Mouse (Mus musculus): ENCODE data around the gene Gzf1. TPM values are rescaled to one million over a fixed set of nuclear protein-coding genes. Genes with fewer than 3 reads are reported as not detected.
A peak's percentile ranks its signal among the peaks of the same experiment; 100 is the strongest.

Gzf1 gene
- total RNA-seq, 1 experiment: 15.6 TPM

GRCm38 (mm10) chr2:148672199-148673096 lies 8.4 kb upstream of the Gzf1 start, which contains the start of gene Nxt1:
TSS of gene Nxt1 (plus strand) at chr2:148672601.
- Histone ChIP-seq H3K9ac (ENCODE audit: insufficient read depth, low read depth, low read length, poor library complexity, severe bottlenecking) (peak within 1 kb of the TSS; percentile 96), H3K9me3 (ENCODE audit: control insufficient read depth, insufficient read depth, low read depth, low read length) (no peaks in the 10 kb centered on the region), H3K27ac (ENCODE audit: insufficient read depth, low read depth, low read length, poor library complexity, severe bottlenecking) (peak within 1 kb of the TSS; percentile 55), H3K4me3 (ENCODE audit: insufficient read depth in 1 of 2, low read depth in 1 of 2, low read length in 2 of 2, poor library complexity in 1 of 2, severe bottlenecking in 1 of 2) (peak within 1 kb of the TSS; percentile 91 to 100), H3K36me3 (ENCODE audit: control insufficient read depth, insufficient read depth, low read length, poor library complexity, severe bottlenecking) (peaks cover 10% of the 10 kb centered on the region), H3K4me1 (ENCODE audit: control insufficient read depth in 2 of 2, insufficient read depth in 2 of 2, low read length in 2 of 2, poor library complexity in 1 of 2) (peaks cover 2 to 6% of the 10 kb centered on the region in 2 experiments; a peak in 1 of 4 replicates)
- TF ChIP-seq MAFK (IDR thresholded peaks at IDR 0.05; ENCODE audit: insufficient read depth, low read depth, low read length) (no peak), CHD2 (IDR thresholded peaks at IDR 0.05; ENCODE audit: low read depth, low read length) (peak; percentile 81), HCFC1 (IDR thresholded peaks at IDR 0.05; ENCODE audit: borderline replicate concordance, insufficient read depth, low read length) (peak; percentile 88)
- DNase-seq (ENCODE audit: low read depth, low spot score): peak; percentile 91
- in situ Hi-C loops (cut with MboI; ENCODE audit: low sequenced_read_pairs in 2 of 2, unreplicated experiment in 2 of 2): no loop called here

- TF ChIP-seq MAFK (IDR thresholded peaks at IDR 0.05; ENCODE audit: insufficient read depth, low read depth, low read length) (no peak), HCFC1 (IDR thresholded peaks at IDR 0.05; ENCODE audit: borderline replicate concordance, insufficient read depth, low read length) (peak; percentile 66; the same call in 1 of the 2 replicates), ZNF384 (IDR thresholded peaks at IDR 0.05; ENCODE audit: low read depth, low read length) (no peak), ZC3H11A (IDR thresholded peaks at IDR 0.05; ENCODE audit: borderline replicate concordance, low read depth, low read length) (no peak), CHD2 (IDR thresholded peaks at IDR 0.05; ENCODE audit: low read depth, low read length) (peak; percentile 38; the same call in 1 of the 2 replicates)
- DNase-seq (ENCODE audit: low read depth, low spot score): peak; percentile 82
- peak overlapping the region; percentile 92 for H3K9ac ChIP-seq (ENCODE audit: insufficient read depth, low read depth, low read length, poor library complexity, severe bottlenecking)
- peak overlapping the region; percentile 91 for H3K27ac ChIP-seq (ENCODE audit: insufficient read depth, low read depth, low read length, poor library complexity, severe bottlenecking)
- H3K4me3 ChIP-seq (ENCODE audit: insufficient read depth in 1 of 2, low read depth in 1 of 2, low read length in 2 of 2, poor library complexity in 1 of 2, severe bottlenecking in 1 of 2): peak overlapping the region; percentile 63 to 86
- peaks cover 10% of the 10 kb centered on the region for H3K36me3 ChIP-seq (ENCODE audit: control insufficient read depth, insufficient read depth, low read length, poor library complexity, severe bottlenecking)
- in situ Hi-C loops (cut with MboI; ENCODE audit: low sequenced_read_pairs in 2 of 2, unreplicated experiment in 2 of 2): no loop called here
- no peaks in the 10 kb centered on the region for H3K9me3 ChIP-seq (ENCODE audit: control insufficient read depth, insufficient read depth, low read depth, low read length)
- H3K4me1 ChIP-seq (ENCODE audit: control insufficient read depth in 2 of 2, insufficient read depth in 2 of 2, low read length in 2 of 2, poor library complexity in 1 of 2): peaks cover 6 to 11% of the 10 kb centered on the region in 2 experiments; a peak in 3 of 4 replicates
Measured at GRCm38 (mm10) chr2:148677801-148678200, 3.0 kb upstream of the Gzf1 start.

GRCm38 (mm10) chr2:148679346-148679745 lies 1.5 kb upstream of the Gzf1 start:
- Histone ChIP-seq H3K9me3 (ENCODE audit: control insufficient read depth, insufficient read depth, low read depth, low read length) (no peaks in the 10 kb centered on the region), H3K27ac (ENCODE audit: insufficient read depth, low read depth, low read length, poor library complexity, severe bottlenecking) (peak overlapping the region; percentile 86), H3K4me1 (ENCODE audit: control insufficient read depth in 2 of 2, insufficient read depth in 2 of 2, low read length in 2 of 2, poor library complexity in 1 of 2) (peaks cover 4 to 9% of the 10 kb centered on the region in 2 experiments; a peak in 3 of 4 replicates), H3K9ac (ENCODE audit: insufficient read depth, low read depth, low read length, poor library complexity, severe bottlenecking) (peak overlapping the region; percentile 61; the same call in 1 of the 2 replicates), H3K36me3 (ENCODE audit: control insufficient read depth, insufficient read depth, low read length, poor library complexity, severe bottlenecking) (peaks cover 16% of the 10 kb centered on the region), H3K4me3 (ENCODE audit: insufficient read depth in 1 of 2, low read depth in 1 of 2, low read length in 2 of 2, poor library complexity in 1 of 2, severe bottlenecking in 1 of 2) (peak overlapping the region; percentile 36 to 86; a peak in 3 of 4 replicates)
- peak; percentile 71 for DNase-seq (ENCODE audit: low read depth, low spot score)
- TF ChIP-seq ZNF384 (IDR thresholded peaks at IDR 0.05; ENCODE audit: low read depth, low read length) (no peak), HCFC1 (IDR thresholded peaks at IDR 0.05; ENCODE audit: borderline replicate concordance, insufficient read depth, low read length) (no peak), MAFK (IDR thresholded peaks at IDR 0.05; ENCODE audit: insufficient read depth, low read depth, low read length) (no peak), CHD2 (IDR thresholded peaks at IDR 0.05; ENCODE audit: low read depth, low read length) (no peak), ZC3H11A (IDR thresholded peaks at IDR 0.05; ENCODE audit: borderline replicate concordance, low read depth, low read length) (no peak)
- in situ Hi-C loops (cut with MboI; ENCODE audit: low sequenced_read_pairs in 2 of 2, unreplicated experiment in 2 of 2): no loop called here

GRCm38 (mm10) chr2:148681461-148681891 lies 653 bp downstream of the Gzf1 start:
- TF ChIP-seq MAFK (IDR thresholded peaks at IDR 0.05; ENCODE audit: insufficient read depth, low read depth, low read length) (no peak), CHD2 (IDR thresholded peaks at IDR 0.05; ENCODE audit: low read depth, low read length) (no peak), ZNF384 (IDR thresholded peaks at IDR 0.05; ENCODE audit: low read depth, low read length) (no peak), ZC3H11A (IDR thresholded peaks at IDR 0.05; ENCODE audit: borderline replicate concordance, low read depth, low read length) (no peak), HCFC1 (IDR thresholded peaks at IDR 0.05; ENCODE audit: borderline replicate concordance, insufficient read depth, low read length) (no peak)
- in situ Hi-C loops (cut with MboI; ENCODE audit: low sequenced_read_pairs in 2 of 2, unreplicated experiment in 2 of 2): no loop called here
- peak overlapping the region; percentile 88 for H3K9ac ChIP-seq (ENCODE audit: insufficient read depth, low read depth, low read length, poor library complexity, severe bottlenecking)
- peaks cover 12% of the 10 kb centered on the region; the same call in 1 of the 2 replicates for H3K36me3 ChIP-seq (ENCODE audit: control insufficient read depth, insufficient read depth, low read length, poor library complexity, severe bottlenecking)
- no peak for DNase-seq (ENCODE audit: low read depth, low spot score)
- H3K4me1 ChIP-seq (ENCODE audit: control insufficient read depth in 2 of 2, insufficient read depth in 2 of 2, low read length in 2 of 2, poor library complexity in 1 of 2): peaks cover 4 to 7% of the 10 kb centered on the region in 2 experiments; a peak in 3 of 4 replicates
- peak overlapping the region; percentile 43; the same call in 1 of the 2 replicates for H3K27ac ChIP-seq (ENCODE audit: insufficient read depth, low read depth, low read length, poor library complexity, severe bottlenecking)
- H3K4me3 ChIP-seq (ENCODE audit: insufficient read depth in 1 of 2, low read depth in 1 of 2, low read length in 2 of 2, poor library complexity in 1 of 2, severe bottlenecking in 1 of 2): peak overlapping the region; percentile 96 to 97
- H3K9me3 ChIP-seq (ENCODE audit: control insufficient read depth, insufficient read depth, low read depth, low read length): no peaks in the 10 kb centered on the region

Measured in ES-E14 (cell line).